Mouse (Mus musculus) liver, embryonic 16.5 days (tissue): ENCODE results near the gene Mb21d2. TPM values are rescaled to one million over a fixed set of nuclear protein-coding genes. Genes with fewer than 3 reads are reported as not detected.

Experiments
- ATAC-seq: fragments of 200-750 bp; cut with Nextera tagmentation; 2 replicates; pipeline ENCODE4 v1.8.0; 2017; ENCODE audit warnings: low read depth, mild to moderate bottlenecking, moderate number of reproducible peaks, moderate library complexity
- H3K27ac ChIP-seq: fragments of 300-500 bp; sonication (generic); 2 replicates; pipeline ENCODE4 v1.5.1; 2014; ENCODE audit warnings: mild to moderate bottlenecking, low read length
- H3K27me3 ChIP-seq: fragments of 300-500 bp; sonication (generic); 2 replicates; pipeline ENCODE4 v1.6.1; 2014; ENCODE audit warnings: low read depth, low read length, mixed read lengths; ENCODE audit not compliant: control insufficient read depth, insufficient read depth
- H3K36me3 ChIP-seq: fragments of 300-500 bp; sonication (generic); 2 replicates; pipeline ENCODE4 v1.6.1; 2014; ENCODE audit warnings: mild to moderate bottlenecking; ENCODE audit not compliant: control insufficient read depth, insufficient read depth
- H3K4me1 ChIP-seq: fragments of 300-500 bp; sonication (generic); 2 replicates; pipeline ENCODE4 v1.6.1; 2014; ENCODE audit warnings: low read depth, low read length, mixed read lengths; ENCODE audit not compliant: control insufficient read depth
- H3K4me2 ChIP-seq: fragments of 300-500 bp; sonication (generic); 2 replicates; pipeline ENCODE4 v1.6.1; 2014; ENCODE audit warnings: low read depth, low read length, mixed read lengths
- H3K4me3 ChIP-seq: fragments of 300-500 bp; sonication (generic); 2 replicates; pipeline ENCODE4 v1.5.1; 2014; ENCODE audit warnings: low read depth, mild to moderate bottlenecking, low read length
- H3K9ac ChIP-seq: fragments of 300-500 bp; sonication (generic); 2 replicates; pipeline ENCODE4 v1.6.1; 2014; ENCODE audit warnings: low read depth, low read length
- H3K9me3 ChIP-seq: fragments of 300-500 bp; sonication (generic); replicated peaks from 2 replicates; pipeline ENCODE4 v1.6.1; 2016; ENCODE audit warnings: low read length; ENCODE audit not compliant: control insufficient read depth
- WGBS: fragments of 180-500 bp; shearing (Covaris S2); extraction: QIAGEN DNeasy Blood & Tissue Kit; methylation state at CpG from one replicate; pipeline ENCODE4 v1.1.7; 2014; ENCODE audit not compliant: insufficient replicate concordance; 5-methylcytosine and 5-hydroxymethylcytosine counted together
- polyA plus RNA-seq: library from polyadenylated mRNA; unstranded; fragments of >200 nt; fragmentation: Nextera tagmentation; extraction: Ambion mirVana; gene quantifications from 2 replicates; pipeline ENCODE4 v1.2.1, GENCODE M21; 2015

Mb21d2 gene
- polyA plus RNA-seq, 1 experiment from 2014 or later: 1.6 TPM

DNA sequence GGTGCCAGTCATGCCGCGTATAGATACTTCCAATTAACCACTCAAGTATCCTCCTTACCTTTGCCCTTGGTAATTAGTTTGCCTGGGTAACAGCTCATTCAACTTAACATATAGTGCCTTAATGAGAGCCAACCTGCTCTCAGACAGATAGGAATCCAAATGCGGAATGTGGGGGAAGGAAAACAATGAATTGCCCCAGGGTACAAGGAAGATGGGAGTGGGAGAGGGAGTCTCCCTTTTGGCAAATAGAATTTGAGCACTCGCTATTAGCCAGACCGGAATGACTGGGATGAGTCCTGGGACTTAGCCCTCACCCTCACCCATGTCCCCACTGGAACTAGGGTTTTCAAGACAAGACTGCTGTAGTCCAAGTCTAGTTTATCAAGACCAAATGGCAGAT lies 953 bp upstream of the Mb21d2 start:
- H3K4me1 ChIP-seq: no peaks in the 10 kb centered on the region; the same call in 1 of the 2 replicates
- peak overlapping the region; percentile 53 for H3K4me2 ChIP-seq
- H3K9me3 ChIP-seq: no peaks in the 10 kb centered on the region
- 15% methylated on average over 5 of the region's 5 CpGs for WGBS
- H3K9ac ChIP-seq: no peak overlapping the region
- H3K36me3 ChIP-seq: no peaks in the 10 kb centered on the region
- peaks cover 30% of the 10 kb centered on the region for H3K27me3 ChIP-seq
- H3K4me3 ChIP-seq: peak overlapping the region; percentile 63
- ATAC-seq: no peak
- no peak overlapping the region for H3K27ac ChIP-seq

DNA sequence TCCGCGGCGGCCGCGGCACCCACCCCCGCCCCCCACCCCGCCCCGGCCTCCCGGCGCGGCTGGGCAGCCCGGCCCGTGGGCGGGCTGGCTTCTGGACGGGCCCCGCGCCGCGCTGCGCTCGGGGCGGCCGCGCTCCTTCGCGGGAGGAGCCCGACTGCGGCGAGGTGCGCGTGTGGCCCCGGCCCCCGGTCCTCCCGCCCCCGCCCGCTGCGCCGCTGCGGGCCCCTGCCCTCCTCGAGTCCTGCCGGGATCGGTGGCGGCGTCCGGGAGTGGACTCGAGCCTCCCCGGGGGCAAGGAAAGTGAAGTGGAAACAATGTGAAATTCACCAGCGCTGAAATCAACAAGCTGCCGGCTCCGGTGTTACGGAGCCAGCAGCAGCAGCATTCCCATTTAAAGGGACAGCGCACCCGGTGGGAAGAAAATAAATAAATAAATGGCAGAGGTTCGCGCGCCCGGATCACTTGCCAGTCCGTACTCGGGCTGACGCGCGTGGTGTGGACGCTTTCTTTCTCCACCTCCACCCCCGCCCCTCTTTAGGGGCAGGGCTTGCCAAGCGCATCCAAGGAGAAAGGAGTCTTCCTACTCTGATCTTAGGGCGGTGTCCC lies 316 bp upstream of the Mb21d2 start:
- Histone ChIP-seq H3K27me3 (peaks cover 30% of the 10 kb centered on the region), H3K4me3 (peak overlapping the region; percentile 63), H3K9ac (peak overlapping the region; percentile 53), H3K27ac (peak overlapping the region; percentile 66), H3K36me3 (no peaks in the 10 kb centered on the region), H3K4me2 (peak overlapping the region; percentile 53), H3K4me1 (no peaks in the 10 kb centered on the region; the same call in 1 of the 2 replicates), H3K9me3 (no peaks in the 10 kb centered on the region)
- under 1% methylated on average over 58 of the region's 66 CpGs for WGBS
- peak; percentile 69 for ATAC-seq

DNA sequence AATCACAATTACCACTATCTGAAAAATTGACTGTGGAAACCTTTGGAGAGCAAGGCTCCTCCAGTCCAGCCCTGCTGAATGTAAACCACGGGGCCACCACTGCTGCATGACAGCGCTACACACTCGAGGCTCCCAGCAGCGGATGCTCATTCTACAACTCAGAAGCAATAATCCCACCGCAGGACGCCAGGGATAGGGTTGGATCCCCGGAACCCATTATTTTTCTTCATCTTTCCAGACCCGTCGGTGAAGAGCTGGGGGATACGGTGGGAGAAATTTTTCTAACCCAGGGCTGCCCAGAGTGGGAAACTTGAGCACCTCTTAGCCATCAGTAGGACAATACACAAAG lies 1.0 kb downstream of the Mb21d2 start:
- peak overlapping the region; percentile 53 for H3K4me2 ChIP-seq
- no peaks in the 10 kb centered on the region for H3K9me3 ChIP-seq
- no peak overlapping the region for H3K27ac ChIP-seq
- no peaks in the 10 kb centered on the region; the same call in 1 of the 2 replicates for H3K4me1 ChIP-seq
- H3K4me3 ChIP-seq: peak overlapping the region; percentile 63
- 1% methylated on average over 10 of the region's 10 CpGs for WGBS
- H3K36me3 ChIP-seq: no peaks in the 10 kb centered on the region
- no peak overlapping the region; the same call in 1 of the 2 replicates for H3K9ac ChIP-seq
- peak; percentile 24; the same call in 1 of the 2 replicates for ATAC-seq
- H3K27me3 ChIP-seq: peaks cover 30% of the 10 kb centered on the region

DNA sequence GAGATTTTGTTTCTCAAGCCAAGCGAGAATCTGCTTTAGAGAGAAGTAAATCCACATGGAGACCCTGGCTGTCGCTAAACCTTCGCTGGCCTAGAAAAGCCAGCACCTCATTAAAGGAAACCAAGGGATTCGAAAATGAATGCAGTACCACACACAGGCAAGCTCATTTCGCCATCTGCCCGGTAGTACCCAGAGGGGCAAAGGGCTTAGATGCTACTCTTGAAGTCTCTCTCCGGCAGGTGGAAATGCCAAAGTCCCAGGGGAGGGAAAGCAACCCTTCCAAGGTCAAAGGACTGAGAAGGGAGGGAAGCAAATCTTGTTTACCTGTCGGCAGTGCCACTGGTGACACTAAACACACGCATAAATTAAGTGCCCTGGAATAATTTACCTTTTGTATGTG lies 2.1 kb downstream of the Mb21d2 start:
- Histone ChIP-seq H3K36me3 (no peaks in the 10 kb centered on the region), H3K27me3 (peaks cover 30% of the 10 kb centered on the region), H3K4me2 (no peak overlapping the region), H3K4me3 (no peak overlapping the region), H3K27ac (no peak overlapping the region), H3K4me1 (no peaks in the 10 kb centered on the region; the same call in 1 of the 2 replicates), H3K9me3 (no peaks in the 10 kb centered on the region), H3K9ac (no peak overlapping the region)
- no peak for ATAC-seq
- WGBS: 29% methylated on average over 9 of the region's 9 CpGs

DNA sequence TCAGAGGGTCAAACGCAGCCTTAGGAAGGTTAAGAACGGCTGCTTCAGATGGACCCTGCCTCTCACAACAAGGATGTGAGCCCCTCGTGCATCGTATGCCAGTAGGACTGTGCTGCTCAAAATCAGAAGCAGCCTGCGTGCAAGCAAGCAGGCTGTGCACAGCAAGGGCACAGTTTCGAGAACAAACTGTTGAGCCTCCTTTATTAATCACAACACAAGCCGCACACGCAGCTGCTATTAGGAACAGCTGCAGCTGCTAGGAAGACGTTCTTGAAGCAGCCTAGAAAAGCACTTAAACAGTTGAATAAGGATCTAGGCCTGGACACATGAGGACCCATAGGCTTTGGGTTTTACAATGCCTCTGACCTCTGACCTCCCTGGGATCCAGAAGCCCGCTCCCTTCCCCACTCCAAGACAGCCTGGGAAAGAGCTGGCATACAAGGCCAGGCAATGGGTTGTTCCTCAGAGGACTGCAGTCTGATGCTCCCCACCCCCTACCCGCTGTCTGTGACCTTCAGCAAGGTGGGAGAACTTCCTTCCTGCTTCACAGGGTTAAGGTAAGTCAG lies 10.1 kb downstream of the Mb21d2 start:
- 68% methylated on average over 11 of the region's 11 CpGs for WGBS
- H3K9me3 ChIP-seq: no peaks in the 10 kb centered on the region
- H3K27me3 ChIP-seq: no peaks in the 10 kb centered on the region
- H3K27ac ChIP-seq: no peak overlapping the region
- ATAC-seq: no peak
- no peaks in the 10 kb centered on the region for H3K4me1 ChIP-seq
- no peaks in the 10 kb centered on the region for H3K36me3 ChIP-seq
- no peak overlapping the region for H3K4me2 ChIP-seq
- H3K9ac ChIP-seq: no peak overlapping the region
- H3K4me3 ChIP-seq: no peak overlapping the region

GRCm38 (mm10) chr16:28915362-28915761 lies 14.1 kb downstream of the Mb21d2 start:
- Histone ChIP-seq H3K9me3 (no peaks in the 10 kb centered on the region), H3K27ac (no peak overlapping the region), H3K4me1 (no peaks in the 10 kb centered on the region), H3K9ac (no peak overlapping the region), H3K27me3 (no peaks in the 10 kb centered on the region), H3K36me3 (no peaks in the 10 kb centered on the region), H3K4me3 (no peak overlapping the region), H3K4me2 (no peak overlapping the region)
- no peak for ATAC-seq
- 55% methylated on average over 7 of the region's 7 CpGs for WGBS

GRCm38 (mm10) chr16:28914709-28915108 lies 14.8 kb downstream of the Mb21d2 start:
- ATAC-seq: no peak
- Histone ChIP-seq H3K9me3 (no peaks in the 10 kb centered on the region), H3K9ac (no peak overlapping the region), H3K36me3 (no peaks in the 10 kb centered on the region), H3K4me1 (no peaks in the 10 kb centered on the region), H3K4me2 (no peak overlapping the region), H3K27me3 (no peaks in the 10 kb centered on the region), H3K4me3 (no peak overlapping the region), H3K27ac (no peak overlapping the region)
- WGBS: 50% methylated on average over 1 of the region's 1 CpGs

- ATAC-seq: no peak
These were observed 17.9 kb downstream of the Mb21d2 start for GRCm38 (mm10) chr16:28911414-28912050.

More at GRCm38 (mm10) chr16:28911414-28912050, 17.9 kb downstream of the Mb21d2 start:
- WGBS: 28% methylated on average over 15 of the region's 15 CpGs
- Histone ChIP-seq H3K27ac (no peak overlapping the region), H3K27me3 (no peaks in the 10 kb centered on the region), H3K4me1 (no peaks in the 10 kb centered on the region), H3K4me3 (no peak overlapping the region), H3K9ac (no peak overlapping the region), H3K36me3 (no peaks in the 10 kb centered on the region), H3K4me2 (no peak overlapping the region), H3K9me3 (no peaks in the 10 kb centered on the region)
